Mouse (Mus musculus): ENCODE measurements around the gene Yjefn3.
A peak's percentile ranks its signal among the peaks of the same experiment; 100 is the strongest.

Yjefn3 gene

GRCm38 (mm10) chr8:69907106-69907505 is 4.6 kb upstream of the Yjefn3 start:
- no peak for DNase-seq (ENCODE audit: low read depth)

DNA sequence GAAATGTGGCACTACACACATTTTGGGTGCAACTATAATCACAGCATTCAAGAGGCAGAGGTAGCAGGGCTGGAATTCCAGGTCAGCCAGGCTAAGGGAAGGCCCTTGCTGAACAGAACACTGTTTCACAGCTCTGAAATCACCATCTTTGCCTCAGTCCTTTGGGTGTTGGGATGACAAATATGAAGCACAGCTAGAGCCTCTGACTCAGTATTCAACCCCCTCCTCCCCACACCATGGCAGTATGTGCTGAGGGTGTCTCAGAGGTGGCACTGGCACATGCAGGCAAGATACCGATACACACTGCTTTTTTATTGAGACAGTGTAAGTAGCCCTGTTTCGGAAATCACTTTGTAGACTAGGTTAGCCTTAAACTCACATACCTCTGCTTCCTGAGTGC is 3.7 kb upstream of the Yjefn3 start:
- DNase-seq (ENCODE audit: low read depth) = no peak

DNA sequence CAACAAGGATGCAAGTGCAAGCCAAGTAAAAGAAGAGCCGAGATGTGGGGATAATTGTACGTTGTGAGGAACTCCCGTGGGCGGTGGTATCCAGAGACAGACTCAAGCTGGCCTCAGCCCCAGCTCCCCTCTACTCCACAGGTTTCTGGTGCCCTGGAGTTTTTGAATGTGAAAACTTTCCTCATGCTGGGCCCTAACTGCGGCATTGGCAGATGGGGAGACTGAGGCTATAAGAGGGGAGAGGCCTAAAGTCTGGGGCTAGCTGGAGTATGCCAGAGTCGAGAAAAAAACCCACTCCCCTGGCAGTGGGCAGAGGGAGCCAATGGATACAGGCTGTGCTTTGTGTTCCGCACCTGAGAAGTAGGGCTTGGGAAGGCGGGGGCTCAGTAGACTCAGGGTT is 1.6 kb upstream of the Yjefn3 start:
- no peak for DNase-seq (ENCODE audit: low read depth)

DNA sequence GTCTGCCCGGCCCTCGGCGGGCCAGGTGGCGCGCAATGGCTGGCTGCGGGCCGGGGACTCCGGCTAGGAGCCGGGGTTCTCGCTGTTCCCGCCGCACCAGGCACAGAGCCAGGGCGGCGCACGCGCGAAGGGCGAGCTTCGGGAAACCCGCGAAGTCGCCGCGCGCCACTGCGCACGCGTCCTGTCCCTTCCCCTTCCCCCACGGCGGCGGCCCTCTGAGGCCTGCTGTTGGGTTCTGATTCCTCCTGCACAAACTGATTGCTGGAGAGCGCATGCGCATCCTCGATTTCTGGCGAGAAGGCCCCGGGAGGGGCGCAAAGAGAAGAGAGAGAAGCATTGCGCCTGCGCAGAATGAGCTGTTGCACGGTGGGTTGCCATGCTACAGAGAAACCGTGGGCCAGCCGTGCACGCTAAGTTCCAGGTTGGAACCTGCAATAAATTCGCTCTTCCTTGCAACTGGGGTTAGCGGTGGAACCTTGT is 591 bp upstream of the Yjefn3 start:
- DNase-seq (ENCODE audit: low read depth) = peak; percentile 99

DNA sequence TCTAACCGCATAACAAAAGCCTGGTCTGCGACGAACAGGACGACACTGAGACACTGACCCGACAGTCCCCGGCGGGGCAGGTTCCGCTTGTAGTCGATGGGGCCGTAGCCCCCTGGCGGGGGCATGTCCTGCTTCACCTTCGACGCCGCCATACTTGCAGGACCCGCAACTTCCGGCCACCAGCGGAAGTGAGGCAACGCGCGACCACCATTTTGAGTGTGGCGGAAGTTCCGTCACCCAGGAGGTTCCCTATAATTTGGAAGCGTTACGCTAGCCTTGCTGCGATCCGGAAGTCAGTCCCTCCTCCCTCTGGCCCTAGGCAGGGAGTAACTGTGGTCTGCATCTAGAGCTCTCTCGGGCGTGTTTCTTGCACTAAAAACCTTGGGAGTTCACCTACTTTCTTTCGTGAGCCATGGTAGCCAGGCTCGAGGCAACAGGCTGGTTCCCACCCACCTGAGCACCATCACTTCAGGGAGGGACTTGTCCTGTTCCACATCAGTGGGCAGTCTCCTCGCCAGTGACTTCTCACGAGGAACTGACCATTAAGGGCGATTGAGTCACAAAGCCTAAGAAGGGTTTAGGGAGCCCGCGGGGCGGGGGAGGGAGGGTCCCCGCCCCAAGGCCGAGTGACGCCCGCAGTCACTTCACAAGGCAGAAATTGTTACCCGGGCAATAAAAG is 889 bp downstream of the Yjefn3 start:
- DNase-seq (ENCODE audit: low read depth) = peak; percentile 95

DNA sequence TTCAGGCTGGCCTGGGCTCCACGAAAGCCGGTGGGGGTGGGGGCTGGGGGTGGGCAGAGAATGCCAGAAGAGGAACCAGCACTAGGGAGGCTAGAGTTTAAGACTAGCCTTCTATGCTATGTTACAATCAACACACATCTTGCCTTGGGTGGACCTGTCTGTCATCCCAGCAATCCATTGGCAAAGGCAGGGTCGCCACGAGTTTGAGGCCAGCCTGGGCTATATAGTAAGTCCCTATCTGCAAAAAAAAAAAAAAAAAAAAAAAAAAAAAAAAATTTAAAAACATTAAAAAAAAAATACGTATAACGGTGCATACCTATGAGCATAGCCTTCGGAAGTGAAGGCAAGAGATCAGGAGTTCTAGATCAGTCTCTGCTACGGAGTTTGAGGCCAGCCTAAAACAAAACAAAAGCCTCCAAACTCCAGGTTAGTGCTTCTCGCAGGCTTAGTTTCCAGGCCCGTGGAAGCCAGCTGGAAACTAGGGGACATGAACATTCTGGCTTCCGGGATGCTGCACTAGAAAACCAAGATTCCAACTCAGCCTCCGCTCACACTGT is 1.5 kb downstream of the Yjefn3 start:
- DNase-seq (ENCODE audit: low read depth) = no peak

DNA sequence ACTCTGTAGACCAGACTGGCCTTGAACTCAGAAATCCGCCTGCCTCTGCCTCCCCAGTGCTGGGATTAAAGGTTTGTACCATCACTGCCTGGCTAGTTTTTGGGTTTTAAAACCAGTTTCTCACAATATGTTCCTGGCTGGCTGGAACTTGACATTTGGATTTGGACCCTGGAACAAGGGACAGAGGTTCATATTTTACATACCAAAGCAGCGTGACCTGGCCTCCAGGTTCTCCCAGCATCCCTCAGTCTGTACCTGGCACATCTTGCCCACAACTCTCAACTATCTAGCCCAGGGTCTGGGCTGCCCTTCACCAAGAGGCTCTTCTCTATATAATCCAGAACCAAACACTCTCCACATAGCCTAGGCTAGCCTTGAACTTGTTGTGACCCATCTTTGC is 2.6 kb downstream of the Yjefn3 start:
- no peak for DNase-seq (ENCODE audit: low read depth)

GRCm38 (mm10) chr8:69897857-69898256 is 4.7 kb downstream of the Yjefn3 start:
- no peak for DNase-seq (ENCODE audit: low read depth)

DNA sequence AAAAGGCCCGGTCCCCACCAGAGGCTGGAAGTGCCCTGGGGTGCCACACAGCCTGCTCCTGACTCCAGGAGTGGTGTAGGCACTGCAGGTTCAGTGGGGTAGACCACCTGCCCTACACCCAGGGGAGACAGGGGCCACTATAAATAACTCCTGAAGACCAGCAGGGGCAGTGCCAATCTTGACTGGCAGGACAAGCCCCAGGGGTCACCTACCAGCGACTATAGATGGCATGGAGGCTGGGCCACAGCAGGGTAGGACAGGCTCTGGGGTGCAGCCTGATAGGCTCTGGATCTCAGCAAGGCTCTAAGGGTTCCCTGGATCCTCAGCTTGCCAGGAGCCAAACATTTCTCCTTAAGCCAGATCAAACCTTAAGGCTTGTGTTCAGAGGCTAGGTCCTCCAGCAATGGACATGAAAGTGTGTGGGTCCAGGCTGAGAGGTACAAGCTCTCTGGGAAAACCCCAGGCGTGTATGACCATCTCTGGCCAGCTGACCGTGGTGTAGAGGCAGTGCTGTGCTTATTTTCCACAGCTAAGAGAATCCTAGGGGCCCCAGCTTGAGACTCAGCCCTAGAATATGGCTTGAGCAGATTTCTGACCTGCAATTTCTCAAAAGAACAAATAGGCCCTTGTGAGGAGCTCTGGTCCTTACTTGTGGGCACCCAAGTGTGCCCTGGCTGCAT is 6.6 kb downstream of the Yjefn3 start:
- no peak for DNase-seq (ENCODE audit: low read depth)

DNA sequence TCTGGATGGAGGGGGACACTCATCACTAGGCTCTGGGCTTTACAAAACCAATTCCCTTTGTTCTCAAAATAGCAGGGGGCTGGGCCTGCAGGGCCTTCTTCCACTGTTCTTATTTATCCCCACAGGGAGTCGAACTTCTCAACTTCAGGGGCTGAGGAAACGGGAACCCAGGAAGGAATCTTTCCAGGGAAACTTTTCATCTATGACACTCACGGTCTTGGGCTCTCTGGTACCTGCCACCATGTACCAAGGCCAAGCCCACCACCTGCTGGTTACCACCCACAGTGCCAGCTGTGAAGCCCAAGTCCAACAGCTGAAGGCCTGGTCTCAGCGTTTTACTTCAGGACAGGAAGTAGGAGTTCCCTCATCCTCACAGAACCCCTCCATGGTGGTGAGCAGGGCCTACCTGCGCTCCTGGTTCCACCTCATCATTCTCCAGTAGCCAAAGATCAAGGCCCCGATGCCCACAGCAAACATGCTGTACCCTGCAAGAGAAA is 7.6 kb downstream of the Yjefn3 start:
- DNase-seq (ENCODE audit: low read depth) = no peak

- DNase-seq (ENCODE audit: low read depth) = peak; percentile 53
Measured at GRCm38 (mm10) chr8:69893863-69894262, 8.6 kb downstream of the Yjefn3 start.

DNA sequence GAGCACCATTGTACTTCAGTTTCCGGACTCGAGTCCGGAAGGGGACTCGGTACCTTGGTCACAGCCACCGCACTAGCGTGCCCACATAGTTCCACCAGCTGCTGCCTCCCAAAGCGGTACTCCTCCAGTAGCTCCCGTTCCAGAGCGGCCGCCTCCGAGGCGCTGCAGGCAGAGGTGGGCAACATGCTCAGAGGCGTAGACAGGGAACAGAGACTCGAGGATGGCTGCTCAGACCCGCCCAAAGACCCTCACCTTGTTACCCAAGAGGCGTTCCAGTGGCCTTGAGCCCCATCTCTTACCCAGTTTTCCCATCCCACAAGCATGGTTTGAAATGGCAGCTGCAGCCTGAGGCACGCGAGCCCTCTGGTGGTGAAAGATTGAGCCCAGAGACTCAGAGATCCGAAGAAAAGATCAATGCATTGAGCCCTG is 11.7 kb downstream of the Yjefn3 start:
- peak; percentile 35 for DNase-seq (ENCODE audit: low read depth)

- DNase-seq (ENCODE audit: low read depth) = no peak
Measured at GRCm38 (mm10) chr8:69888902-69889301, 13.6 kb downstream of the Yjefn3 start.

DNA sequence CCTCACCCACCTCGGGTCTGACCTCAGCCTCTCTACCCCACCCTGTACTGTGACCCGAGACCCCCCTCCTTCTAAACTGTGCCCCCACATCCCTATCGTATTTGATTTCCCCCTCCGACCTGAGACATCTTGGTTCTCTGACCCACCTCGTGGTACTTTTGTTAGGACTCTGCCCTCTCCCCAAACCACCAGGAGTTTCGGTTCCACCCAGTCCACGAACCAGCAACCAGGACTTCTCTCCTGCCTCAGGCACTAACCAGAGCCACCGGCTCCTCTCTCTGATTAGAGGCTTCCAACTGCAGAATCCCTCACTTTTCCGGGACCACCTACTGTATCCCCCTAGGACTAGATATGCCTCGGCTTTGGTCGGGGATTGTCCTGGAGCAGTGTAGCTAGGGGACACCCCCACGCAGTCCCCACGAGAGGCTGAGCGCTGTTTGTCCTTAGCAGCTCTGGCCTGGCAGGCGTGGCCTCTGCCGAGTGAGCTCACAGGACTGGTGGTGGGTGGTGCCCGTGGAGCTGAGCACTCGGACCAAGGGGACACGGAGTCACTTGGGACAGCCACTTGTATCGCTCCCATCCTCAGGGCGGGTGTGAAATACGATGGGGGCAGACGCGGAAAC is 14.2 kb downstream of the Yjefn3 start:
- DNase-seq (ENCODE audit: low read depth) = no peak

GRCm38 (mm10) chr8:69887289-69888243 is 14.9 kb downstream of the Yjefn3 start, which contains the start of gene Cilp2:
TSS of gene Cilp2 (minus strand) at chr8:69887687.
- DNase-seq (ENCODE audit: low read depth) = no peak

DNA sequence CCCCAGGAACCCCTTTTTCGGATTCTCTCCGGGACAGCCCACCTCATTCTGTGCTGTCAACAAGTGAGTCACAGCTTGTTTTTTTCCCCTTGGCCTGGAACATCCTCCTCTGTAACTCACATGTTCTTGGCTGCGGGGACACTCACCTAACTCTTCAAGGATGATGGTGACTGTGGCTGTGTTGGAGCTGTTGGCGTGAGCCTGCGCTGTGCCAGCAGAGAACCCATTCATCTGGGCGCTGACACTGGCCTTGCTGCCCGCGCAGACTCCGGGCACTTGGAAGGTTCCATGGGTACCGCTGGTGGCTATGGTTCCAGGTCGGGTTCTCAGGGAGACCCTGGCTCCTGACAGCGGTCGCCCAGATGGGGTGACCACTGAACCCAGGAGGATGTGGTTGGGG is 18.4 kb downstream of the Yjefn3 start:
- no peak for DNase-seq (ENCODE audit: low read depth)

- no peak for DNase-seq (ENCODE audit: low read depth)
Measured at GRCm38 (mm10) chr8:69882833-69883600, 19.5 kb downstream of the Yjefn3 start.

GRCm38 (mm10) chr8:69882021-69882756 is 20.3 kb downstream of the Yjefn3 start:
- no peak for DNase-seq (ENCODE audit: low read depth)

DNA sequence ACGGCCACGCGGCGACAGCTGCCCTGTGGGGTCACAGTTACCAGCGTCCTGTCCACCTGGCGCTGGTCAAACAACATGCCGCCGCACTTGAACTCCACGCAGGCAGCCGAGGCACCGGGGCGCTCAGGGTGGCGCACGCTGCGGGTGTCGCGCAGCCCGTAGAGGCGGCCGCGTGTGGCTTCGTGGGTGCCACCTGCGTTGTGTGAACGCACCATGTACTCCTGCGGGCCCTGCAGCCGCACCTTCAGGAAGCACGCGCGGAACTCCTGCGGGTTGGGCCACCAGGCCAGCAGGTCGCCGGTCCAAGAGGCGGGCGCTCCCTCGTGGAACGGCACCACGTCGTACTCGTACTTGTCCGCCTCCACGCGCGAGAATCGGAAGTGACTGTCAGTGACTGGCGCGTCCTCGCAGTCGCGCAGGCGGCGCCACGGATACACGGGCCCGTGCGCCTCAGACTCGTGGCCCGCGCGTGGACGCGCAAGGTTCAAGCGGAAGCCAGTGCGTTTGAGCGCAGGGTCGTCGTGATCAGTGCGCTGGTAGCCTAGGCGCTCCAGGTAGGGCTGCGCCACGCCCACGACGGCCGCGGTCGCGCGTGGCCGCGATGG is 21.1 kb downstream of the Yjefn3 start:
- DNase-seq (ENCODE audit: low read depth) = no peak

GRCm38 (mm10) chr8:69880841-69881240 is 21.7 kb downstream of the Yjefn3 start:
- DNase-seq (ENCODE audit: low read depth) = no peak
